Mouse (Mus musculus): ENCODE results near the gene A2m.

- TF ChIP-seq GATA1 (IDR thresholded peaks at IDR 0.05; ENCODE audit: borderline replicate concordance, low read length) (no peak), FLI1 (IDR thresholded peaks at IDR 0.05; ENCODE audit: low read length) (no peak)
Measured at GRCm38 (mm10) chr6:121634520-121634919, 656 bp upstream of the A2m start.
